Mouse (Mus musculus) stomach, embryonic 15.5 days (tissue): ENCODE measurements around the gene Alkbh1. TPM values are rescaled to one million over a fixed set of nuclear protein-coding genes. Genes with fewer than 3 reads are reported as not detected.

Experiments
- microRNA-seq: library from miRNA; unstranded; fragments of <30 nt; microRNA quantifications from one replicate; pipeline ENCODE4, GENCODE M21; 2016
- polyA plus RNA-seq: library from polyadenylated mRNA; unstranded; fragments of >200 nt; fragmentation: Nextera tagmentation; extraction: Ambion mirVana; gene quantifications from 2 replicates; pipeline ENCODE4 v1.2.1, GENCODE M21; 2015

Alkbh1 gene
- polyA plus RNA-seq, 1 experiment from 2014 or later = 57.8 TPM

Small RNA genes lying within 50 kb of the gene (microRNA-seq; reads per million reads assigned to microRNA genes)
- gene Mir3068 = 36.3 reads per million, percentile 38 among the genes with 10 or more reads in this experiment

Other genes with a start within 250 kb of the Alkbh1 start
- 1.7 and 2.5 TPM in 2 replicates for gene Samd15, start 244.3 kb downstream of the Alkbh1 start, polyA plus RNA-seq
- 2.1 and 2.2 TPM in 2 replicates for gene Tmed8, start 243.6 kb downstream of the Alkbh1 start, polyA plus RNA-seq
- gene Noxred1, start 205.3 kb downstream of the Alkbh1 start, polyA plus RNA-seq = 0.37 and 0.59 TPM in 2 replicates
- gene Vipas39, start 177.8 kb downstream of the Alkbh1 start, polyA plus RNA-seq = 35.6 TPM in 2 replicates
- 206 and 228 TPM in 2 replicates for gene Ahsa1, start 177.5 kb downstream of the Alkbh1 start, polyA plus RNA-seq
- 0.44 and 0.54 TPM in 2 replicates for gene Ism2, start 144.3 kb downstream of the Alkbh1 start, polyA plus RNA-seq
- 98.8 and 99.1 TPM in 2 replicates for gene Sptlc2, start 55.7 kb downstream of the Alkbh1 start, polyA plus RNA-seq
- 287 and 303 TPM in 2 replicates for gene Slirp, start 121 bp downstream of the Alkbh1 start, polyA plus RNA-seq
- 112 and 113 TPM in 2 replicates for gene Snw1, start 28.3 kb upstream of the Alkbh1 start, polyA plus RNA-seq
- not detected in 2 replicates for gene Gm5788, start 50.7 kb upstream of the Alkbh1 start, polyA plus RNA-seq
- gene Gm8300, start 70.3 kb upstream of the Alkbh1 start, polyA plus RNA-seq = not detected in 2 replicates
- gene Oog1, start 158.7 kb upstream of the Alkbh1 start, polyA plus RNA-seq = not detected in 2 replicates
- gene Gm4027, start 174.9 kb upstream of the Alkbh1 start, polyA plus RNA-seq = not detected in 2 replicates
- not detected in 2 replicates for gene Gm16381, start 200.6 kb upstream of the Alkbh1 start, polyA plus RNA-seq